Mouse (Mus musculus): ENCODE results near the gene Lrrc29.

Lrrc29 gene

GRCm38 (mm10) chr8:105311718-105312117, 14.4 kb downstream of the Lrrc29 start:
- in situ Hi-C loops (cut with MboI, MseI) = no loop called here

GRCm38 (mm10) chr8:105310118-105310517, 16.0 kb downstream of the Lrrc29 start:
- in situ Hi-C loops (cut with MboI, MseI) = no loop called here

GRCm38 (mm10) chr8:105309142-105309847, 16.8 kb downstream of the Lrrc29 start:
- in situ Hi-C loops (cut with MboI, MseI) = no loop called here

GRCm38 (mm10) chr8:105308428-105308827, 17.6 kb downstream of the Lrrc29 start:
- in situ Hi-C loops (cut with MboI, MseI) = no loop called here

- in situ Hi-C loops (cut with MboI, MseI) = no loop called here
Measured at GRCm38 (mm10) chr8:105307670-105308069, 18.4 kb downstream of the Lrrc29 start.

- in situ Hi-C loops (cut with MboI, MseI) = no loop called here
Measured at GRCm38 (mm10) chr8:105306146-105306691, 19.9 kb downstream of the Lrrc29 start.

- in situ Hi-C loops (cut with MboI, MseI) = no loop called here
Measured at GRCm38 (mm10) chr8:105305211-105306145, 20.6 kb downstream of the Lrrc29 start, which contains the start of gene Elmo3. Gene Elmo3 (plus strand): TSS chr8:105305601.

- in situ Hi-C loops (cut with MboI, MseI) = no loop called here
Measured at GRCm38 (mm10) chr8:105304325-105305210, 21.5 kb downstream of the Lrrc29 start.

- in situ Hi-C loops (cut with MboI, MseI) = no loop called here
Measured at GRCm38 (mm10) chr8:105303874-105304273, 22.2 kb downstream of the Lrrc29 start.

GRCm38 (mm10) chr8:105303396-105303795, 22.7 kb downstream of the Lrrc29 start:
- in situ Hi-C loops (cut with MboI, MseI) = no loop called here

GRCm38 (mm10) chr8:105299962-105300361, 26.1 kb downstream of the Lrrc29 start:
- in situ Hi-C loops (cut with MboI, MseI) = no loop called here

- in situ Hi-C loops (cut with MboI, MseI) = no loop called here
Measured at GRCm38 (mm10) chr8:105298351-105299252, 27.5 kb downstream of the Lrrc29 start.

GRCm38 (mm10) chr8:105297511-105298192, 28.4 kb downstream of the Lrrc29 start, which contains the start of gene E2f4:
Gene E2f4 (plus strand): TSS chr8:105297663.
- in situ Hi-C loops (cut with MboI, MseI) = no loop called here

- in situ Hi-C loops (cut with MboI, MseI) = no loop called here
Measured at GRCm38 (mm10) chr8:105295895-105296573, 30.0 kb downstream of the Lrrc29 start, which contains the start of gene Exoc3l. Gene Exoc3l (minus strand): TSS chr8:105296101.

- in situ Hi-C loops (cut with MboI, MseI) = no loop called here
Measured at GRCm38 (mm10) chr8:105295256-105295655, 30.8 kb downstream of the Lrrc29 start.

- in situ Hi-C loops (cut with MboI, MseI) = loop anchor here in 1 of 2 experiments (5.0 kb wide), 1 partner anchor 53 kb away; the partner anchor contains the start of genes Fhod1 and Slc9a5
Measured at GRCm38 (mm10) chr8:105294776-105295175, 31.3 kb downstream of the Lrrc29 start.

- in situ Hi-C loops (cut with MboI, MseI) = loop anchor here in 1 of 2 experiments (5.0 kb wide), 1 partner anchor 54 kb away; the partner anchor contains the start of genes Fhod1 and Slc9a5
Measured at GRCm38 (mm10) chr8:105293405-105293804, 32.7 kb downstream of the Lrrc29 start.

GRCm38 (mm10) chr8:105292471-105292870, 33.6 kb downstream of the Lrrc29 start:
- in situ Hi-C loops (cut with MboI, MseI) = loop anchor here in 1 of 2 experiments (5.0 kb wide), 1 partner anchor 55 kb away; the partner anchor contains the start of genes Fhod1 and Slc9a5
